ENCODE assay signal across 9 mouse cellular contexts in genomic region chr17:46772038-46772403, GRCm38 (mm10). TPM values are rescaled to one million over a fixed set of nuclear protein-coding genes. Genes with fewer than 3 reads are reported as not detected.
DNase-seq lines count a peak whose midpoint lies in the region; ATAC-seq and TF ChIP-seq lines count a peak whose summit lies in the region.
"Had no signal": no experiment of that assay in that cellular context is flagged by ENCODE, and none has a peak within 500 bp of the region (broad histone marks: within the 10 kb centered on the region; RNA-seq: fewer than 3 reads in every experiment).

No protein-coding gene starts in this region.

- ATAC-seq in heart, postnatal 0 days (ENCODE audit: insufficient read depth, low read depth), result peak; percentile 24; the same call in 1 of the 2 replicates
- ATAC-seq in hindbrain, embryonic 12.5 days (ENCODE audit: low FRiP score), result peak; percentile 38; the same call in 1 of the 2 replicates
- ATAC-seq in midbrain, embryonic 12.5 days (ENCODE audit: low FRiP score, low read depth), result 0 out of 2 replicates have a peak, but pooled peaks have one; percentile 8

- H3K4me2 ChIP-seq in heart, postnatal 0 days (ENCODE audit: low read depth, low read length), result peak overlapping the region; percentile 97
- peak overlapping the region; percentile 89 for H3K4me2 ChIP-seq in hindbrain, embryonic 12.5 days (replicated peaks)
- H3K4me2 ChIP-seq in midbrain, embryonic 12.5 days (replicated peaks), result peak overlapping the region; percentile 87

- H3K9ac ChIP-seq in heart, postnatal 0 days (replicated peaks; ENCODE audit: low read depth, low read length), result peak overlapping the region; percentile 77; the same call in 1 of the 2 replicates
- peak overlapping the region; percentile 74 for H3K9ac ChIP-seq in MEL (ENCODE audit: control insufficient read depth, low read depth, low read length, poor library complexity, severe bottlenecking)
- peak overlapping the region; percentile 80 for H3K9ac ChIP-seq in hindbrain, embryonic 12.5 days
- H3K9ac ChIP-seq in midbrain, embryonic 12.5 days (replicated peaks), result peak overlapping the region; percentile 67

- peaks cover 26% of the 10 kb centered on the region for H3K36me3 ChIP-seq in heart, postnatal 0 days (replicated peaks; ENCODE audit: control insufficient read depth, insufficient read depth, low read length)
- no peaks in the 10 kb centered on the region; a peak in 1 of 4 replicates for H3K36me3 ChIP-seq in MEL (ENCODE audit: control insufficient read depth in 1 of 2, insufficient read depth in 2 of 2, low read length in 2 of 2)
- H3K36me3 ChIP-seq in hindbrain, embryonic 12.5 days, result peaks cover 29% of the 10 kb centered on the region
- H3K36me3 ChIP-seq in midbrain, embryonic 12.5 days, result peaks cover 25% of the 10 kb centered on the region

- no peak for DNase-seq in heart, postnatal 0 days (ENCODE audit: low spot score)
- no peak for DNase-seq in heart, adult 9 months (ENCODE audit: low spot score in 2 of 2)
- DNase-seq in MEL (ENCODE audit: low read depth, low spot score), result no peak
- DNase-seq in c-Kit-positive CD71-positive TER-119-positive erythroid progenitor cells, embryonic 14.5 days (ENCODE audit: low spot score), result no peak
- DNase-seq in spleen, postnatal 4 days (ENCODE audit: low spot score in 2 of 2), result no peak
- DNase-seq in adrenal gland, postnatal 10 days, result no peak

- peaks cover 10% of the 10 kb centered on the region for H3K79me2 ChIP-seq in MEL (ENCODE audit: control insufficient read depth, insufficient read depth, low read length, poor library complexity)

- peak overlapping the region; percentile 97 for H3K4me3 ChIP-seq in heart, postnatal 0 days (ENCODE audit: low read depth, low read length)
- peak overlapping the region; percentile 69 to 91 for H3K4me3 ChIP-seq in MEL (ENCODE audit: control insufficient read depth in 1 of 2, insufficient read depth in 1 of 2, low read depth in 2 of 2, low read length in 2 of 2)
- H3K4me3 ChIP-seq in hindbrain, embryonic 12.5 days, result peak overlapping the region; percentile 81
- H3K4me3 ChIP-seq in midbrain, embryonic 12.5 days, result peak overlapping the region; percentile 68

- peak; percentile 12; the same call in 1 of the 2 replicates for TF ChIP-seq EP300 in heart, postnatal 0 days (IDR thresholded peaks at IDR 0.05; ENCODE audit: low read depth)
- no peak for TF ChIP-seq EP300 in MEL (IDR thresholded peaks at IDR 0.05; ENCODE audit: low read depth in 1 of 2, low read length in 2 of 2)

- H3K4me1 ChIP-seq in heart, postnatal 0 days (ENCODE audit: control insufficient read depth, insufficient read depth), result no peaks in the 10 kb centered on the region
- H3K4me1 ChIP-seq in MEL (ENCODE audit: control insufficient read depth in 1 of 2, insufficient read depth in 2 of 2, low read length in 2 of 2), result peaks cover 0 to 7% of the 10 kb centered on the region in 2 experiments; a peak in 1 of 4 replicates
- peaks cover 19% of the 10 kb centered on the region for H3K4me1 ChIP-seq in hindbrain, embryonic 12.5 days
- peaks cover 19% of the 10 kb centered on the region for H3K4me1 ChIP-seq in midbrain, embryonic 12.5 days

- no peak for TF ChIP-seq CTCF in heart, postnatal 0 days (IDR thresholded peaks at IDR 0.05; ENCODE audit: low read depth)
- TF ChIP-seq CTCF in MEL (IDR thresholded peaks at IDR 0.05 in 2 of 3, conservative IDR thresholded peaks at IDR 0.05 in 1 of 3; ENCODE audit: control insufficient read depth in 1 of 3, insufficient read depth in 1 of 3, low read depth in 2 of 3, low read length in 3 of 3, poor library complexity in 1 of 3, severe bottlenecking in 1 of 3), result no peak

- no peaks in the 10 kb centered on the region for H3K27me3 ChIP-seq in heart, postnatal 0 days (ENCODE audit: control insufficient read depth, insufficient read depth, low read length)
- no peaks in the 10 kb centered on the region for H3K27me3 ChIP-seq in MEL (ENCODE audit: control insufficient read depth in 1 of 2, insufficient read depth in 2 of 2, low read length in 2 of 2)
- no peaks in the 10 kb centered on the region for H3K27me3 ChIP-seq in hindbrain, embryonic 12.5 days
- H3K27me3 ChIP-seq in midbrain, embryonic 12.5 days, result no peaks in the 10 kb centered on the region
- H3K27me3 ChIP-seq: Patski had no signal

- WGBS in heart, postnatal 0 days, result 7% methylated on average over 5 of the region's 5 CpGs
- 7% methylated on average over 5 of the region's 5 CpGs for WGBS in hindbrain, embryonic 12.5 days
- 9% methylated on average over 5 of the region's 5 CpGs for WGBS in midbrain, embryonic 12.5 days

- H3K27ac ChIP-seq in heart, postnatal 0 days (ENCODE audit: low read depth), result peak overlapping the region; percentile 88
- H3K27ac ChIP-seq in MEL (ENCODE audit: control insufficient read depth, low read depth, low read length), result peak overlapping the region; percentile 80
- peak overlapping the region; percentile 69; the same call in 1 of the 2 replicates for H3K27ac ChIP-seq in hindbrain, embryonic 12.5 days
- H3K27ac ChIP-seq in midbrain, embryonic 12.5 days (replicated peaks), result peak overlapping the region; percentile 50

- no peak for TF ChIP-seq POLR2A in MEL (IDR thresholded peaks at IDR 0.05; ENCODE audit: control insufficient read depth in 1 of 2, insufficient read depth in 1 of 2, low read depth in 1 of 2, low read length in 2 of 2, poor library complexity in 1 of 2)

- no peak for TF ChIP-seq RAD21 in MEL (IDR thresholded peaks at IDR 0.05; ENCODE audit: low read depth, low read length)

- H3K9me3 ChIP-seq in heart, postnatal 0 days (replicated peaks; ENCODE audit: control insufficient read depth, low read length), result no peaks in the 10 kb centered on the region
- H3K9me3 ChIP-seq in MEL (replicated peaks; ENCODE audit: insufficient read depth, low read length), result no peaks in the 10 kb centered on the region
- H3K9me3 ChIP-seq in hindbrain, embryonic 12.5 days (replicated peaks), result no peaks in the 10 kb centered on the region
- no peaks in the 10 kb centered on the region for H3K9me3 ChIP-seq in midbrain, embryonic 12.5 days

TF ChIP-seq in MEL, 35 proteins besides CTCF, POLR2A, EP300 and RAD21 (continues in another document):
- TF ChIP-seq KAT2A (conservative IDR thresholded peaks at IDR 0.05; ENCODE audit: low read depth, low read length) (no peak), NRF1 (IDR thresholded peaks at IDR 0.05; ENCODE audit: insufficient read depth, low read depth, low read length, poor library complexity, severe bottlenecking) (no peak)

RNA-seq across cellular contexts. Expression of gene 2310039H08Rik, which starts 0.4 kb away (rescaled TPM):
- 75.6 and 80.4 TPM in 2 replicates for total RNA-seq in heart, postnatal 0 days (2014; rRNA removed; ENCODE audit: low replicate concordance)
- 74.9 and 76.4 TPM in 2 replicates for polyA plus RNA-seq in heart, postnatal 0 days (2015; fragmentation: Nextera tagmentation; extraction: Ambion mirVana)
- total RNA-seq in MEL (2012; rRNA removed), result 41.3 and 42.2 TPM in 2 replicates
- 10 to 100 TPM in 1 of 2 experiments, not detected in 1; 53.2 TPM for polyA plus RNA-seq in MEL (2012; ENCODE audit: insufficient read depth in 1 of 2, insufficient read length in 2 of 2, low read depth in 1 of 2, low replicate concordance in 2 of 2, missing spikeins in 1 of 2)
- polyA plus RNA-seq in hindbrain, embryonic 12.5 days (2016; fragmentation: Nextera tagmentation; extraction: Ambion mirVana), result 41.1 and 54.7 TPM in 2 replicates
- 48.5 and 55.0 TPM in 2 replicates for polyA plus RNA-seq in midbrain, embryonic 12.5 days (2016; fragmentation: Nextera tagmentation; extraction: Ambion mirVana)
- total RNA-seq in adrenal gland, postnatal 10 days (2021), result 10 to 100 TPM; 68.3 to 72.5 TPM

RNA-seq across cellular contexts. Expression of gene Ptcra, which starts 8.5 kb away (rescaled TPM):
- total RNA-seq in heart, postnatal 0 days (2014; rRNA removed; ENCODE audit: low replicate concordance), result 0.27 TPM in 1 of 2 replicates, not detected in the other
- polyA plus RNA-seq in heart, postnatal 0 days (2015; fragmentation: Nextera tagmentation; extraction: Ambion mirVana), result not detected in 2 replicates
- total RNA-seq in MEL (2012; rRNA removed), result 1.7 and 2.0 TPM in 2 replicates
- polyA plus RNA-seq in MEL (2012; ENCODE audit: insufficient read depth in 1 of 2, insufficient read length in 2 of 2, low read depth in 1 of 2, low replicate concordance in 2 of 2, missing spikeins in 1 of 2), result 1 to 10 TPM in 1 of 2 experiments, not detected in 1; 1.8 TPM
- 0.17 and 0.53 TPM in 2 replicates for polyA plus RNA-seq in hindbrain, embryonic 12.5 days (2016; fragmentation: Nextera tagmentation; extraction: Ambion mirVana)
- 0.55 and 0.65 TPM in 2 replicates for polyA plus RNA-seq in midbrain, embryonic 12.5 days (2016; fragmentation: Nextera tagmentation; extraction: Ambion mirVana)
- not detected for total RNA-seq in adrenal gland, postnatal 10 days (2021)

RNA-seq across cellular contexts. Expression of gene Rpl7l1, which starts 10.5 kb away (rescaled TPM):
- total RNA-seq in heart, postnatal 0 days (2014; rRNA removed; ENCODE audit: low replicate concordance), result 34.6 and 44.3 TPM in 2 replicates
- polyA plus RNA-seq in heart, postnatal 0 days (2015; fragmentation: Nextera tagmentation; extraction: Ambion mirVana), result 72.9 and 77.7 TPM in 2 replicates
- total RNA-seq in MEL (2012; rRNA removed), result 152 and 166 TPM in 2 replicates
- polyA plus RNA-seq in MEL (2012; ENCODE audit: insufficient read depth in 1 of 2, insufficient read length in 2 of 2, low read depth in 1 of 2, low replicate concordance in 2 of 2, missing spikeins in 1 of 2), result 100 to 1,000 TPM; 174 to 342 TPM
- polyA plus RNA-seq in hindbrain, embryonic 12.5 days (2016; fragmentation: Nextera tagmentation; extraction: Ambion mirVana), result 130 and 141 TPM in 2 replicates
- 150 and 161 TPM in 2 replicates for polyA plus RNA-seq in midbrain, embryonic 12.5 days (2016; fragmentation: Nextera tagmentation; extraction: Ambion mirVana)
- total RNA-seq in adrenal gland, postnatal 10 days (2021), result 10 to 100 TPM; 84.3 to 99.2 TPM

RNA-seq across cellular contexts. Expression of gene Cnpy3, which starts 20.0 kb away (rescaled TPM):
- total RNA-seq in heart, postnatal 0 days (2014; rRNA removed; ENCODE audit: low replicate concordance), result 37.9 and 44.5 TPM in 2 replicates
- polyA plus RNA-seq in heart, postnatal 0 days (2015; fragmentation: Nextera tagmentation; extraction: Ambion mirVana), result 27.7 and 29.0 TPM in 2 replicates
- 48.7 and 61.4 TPM in 2 replicates for total RNA-seq in MEL (2012; rRNA removed)
- polyA plus RNA-seq in MEL (2012; ENCODE audit: insufficient read depth in 1 of 2, insufficient read length in 2 of 2, low read depth in 1 of 2, low replicate concordance in 2 of 2, missing spikeins in 1 of 2), result 10 to 100 TPM in 1 of 2 experiments, not detected in 1; 90.2 TPM
- 58.7 and 61.6 TPM in 2 replicates for polyA plus RNA-seq in hindbrain, embryonic 12.5 days (2016; fragmentation: Nextera tagmentation; extraction: Ambion mirVana)
- polyA plus RNA-seq in midbrain, embryonic 12.5 days (2016; fragmentation: Nextera tagmentation; extraction: Ambion mirVana), result 54.1 and 54.6 TPM in 2 replicates
- 10 to 100 TPM; 42.2 to 46.5 TPM for total RNA-seq in adrenal gland, postnatal 10 days (2021)

RNA-seq across cellular contexts. Expression of gene Gnmt, which starts 43.1 kb away (rescaled TPM):
- total RNA-seq in heart, postnatal 0 days (2014; rRNA removed; ENCODE audit: low replicate concordance), result 1.1 and 2.7 TPM in 2 replicates
- 2.4 and 2.8 TPM in 2 replicates for polyA plus RNA-seq in heart, postnatal 0 days (2015; fragmentation: Nextera tagmentation; extraction: Ambion mirVana)
- 0.23 and 0.62 TPM in 2 replicates for total RNA-seq in MEL (2012; rRNA removed)
- polyA plus RNA-seq in MEL (2012; ENCODE audit: insufficient read depth in 1 of 2, insufficient read length in 2 of 2, low read depth in 1 of 2, low replicate concordance in 2 of 2, missing spikeins in 1 of 2), result 1 to 10 TPM in 1 of 2 experiments, not detected in 1; 1.6 TPM
- polyA plus RNA-seq in hindbrain, embryonic 12.5 days (2016; fragmentation: Nextera tagmentation; extraction: Ambion mirVana), result 0.33 and 0.49 TPM in 2 replicates
- 0.52 and 0.75 TPM in 2 replicates for polyA plus RNA-seq in midbrain, embryonic 12.5 days (2016; fragmentation: Nextera tagmentation; extraction: Ambion mirVana)
- 10 to 100 TPM; 18.0 to 54.7 TPM for total RNA-seq in adrenal gland, postnatal 10 days (2021)
